Mouse (Mus musculus) 3T3-L1 (cell line): ENCODE results near the gene Ciz1.

Experiments
- DNase-seq: peaks from one replicate; pipeline ENCODE4 v3.0.0-alpha.2; 2015; ENCODE audit warnings: low read depth, low spot score

Ciz1 gene

DNA sequence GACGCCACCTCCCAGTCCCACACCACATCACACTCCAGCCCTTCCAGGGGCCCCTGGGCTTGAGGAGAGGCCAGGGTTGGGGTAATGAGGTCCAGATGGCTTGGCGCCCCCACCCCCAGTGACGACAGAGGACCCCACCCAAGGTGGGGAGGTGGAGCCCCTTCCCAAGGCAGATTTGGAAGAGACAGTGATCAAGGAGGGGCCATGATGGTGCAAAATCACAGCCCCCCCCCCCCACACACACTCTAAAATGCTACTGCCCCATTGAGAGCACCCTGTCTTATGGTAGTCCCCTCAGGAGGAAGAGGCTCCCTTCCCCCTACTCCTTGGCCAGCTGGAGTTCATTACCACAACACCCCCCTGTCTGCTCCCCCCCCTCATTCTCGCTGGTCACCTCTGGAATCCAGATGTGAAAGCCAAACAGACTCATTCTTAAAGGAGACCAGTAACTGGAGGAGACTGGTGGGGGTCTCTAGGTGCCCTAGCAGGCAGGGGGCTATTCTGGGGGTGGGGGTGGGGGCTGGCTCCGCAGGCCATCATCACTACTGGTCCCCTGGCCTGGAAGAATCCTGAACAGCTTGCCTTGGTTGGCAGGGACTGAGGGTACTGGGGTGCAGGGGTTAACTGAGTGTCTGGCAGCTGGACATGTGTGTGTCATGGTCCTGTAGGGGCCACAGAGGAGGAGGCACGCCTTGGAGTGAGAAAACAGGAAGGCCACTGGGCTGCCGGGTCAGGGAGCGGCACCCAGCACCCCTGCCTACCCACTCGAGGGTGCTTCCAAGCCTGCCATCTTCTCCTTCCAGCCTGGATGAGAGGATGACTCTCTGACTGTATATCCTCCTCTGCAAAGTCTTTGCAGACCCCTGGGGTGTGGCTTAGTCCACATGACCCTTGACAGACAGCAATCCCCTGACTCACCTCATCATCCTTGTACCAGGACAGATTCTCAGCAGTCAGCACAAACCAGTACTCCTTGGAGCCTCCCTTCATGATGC is 32.2 kb upstream of the Ciz1 start:
- DNase-seq = peak; percentile 95

DNA sequence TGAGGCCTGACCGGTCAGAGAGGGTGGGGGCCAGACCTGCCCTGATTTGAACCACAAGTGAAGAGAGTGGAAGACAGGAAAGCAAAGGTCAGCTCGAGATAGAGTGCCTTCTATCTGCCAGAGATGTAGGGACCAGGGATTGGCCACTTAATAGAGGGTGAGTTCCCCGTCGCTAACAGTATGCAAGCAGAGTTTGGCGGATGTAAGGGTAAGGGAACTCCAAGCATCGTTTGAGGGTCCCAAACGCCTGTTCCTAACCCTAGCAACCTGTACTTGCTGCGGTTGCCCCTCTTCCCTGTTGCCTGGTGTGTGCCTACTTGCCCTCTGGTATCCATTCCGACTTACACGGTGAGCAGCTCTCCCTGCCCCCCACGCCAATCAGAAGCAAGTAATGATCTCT is 31.4 kb upstream of the Ciz1 start:
- DNase-seq = no peak

DNA sequence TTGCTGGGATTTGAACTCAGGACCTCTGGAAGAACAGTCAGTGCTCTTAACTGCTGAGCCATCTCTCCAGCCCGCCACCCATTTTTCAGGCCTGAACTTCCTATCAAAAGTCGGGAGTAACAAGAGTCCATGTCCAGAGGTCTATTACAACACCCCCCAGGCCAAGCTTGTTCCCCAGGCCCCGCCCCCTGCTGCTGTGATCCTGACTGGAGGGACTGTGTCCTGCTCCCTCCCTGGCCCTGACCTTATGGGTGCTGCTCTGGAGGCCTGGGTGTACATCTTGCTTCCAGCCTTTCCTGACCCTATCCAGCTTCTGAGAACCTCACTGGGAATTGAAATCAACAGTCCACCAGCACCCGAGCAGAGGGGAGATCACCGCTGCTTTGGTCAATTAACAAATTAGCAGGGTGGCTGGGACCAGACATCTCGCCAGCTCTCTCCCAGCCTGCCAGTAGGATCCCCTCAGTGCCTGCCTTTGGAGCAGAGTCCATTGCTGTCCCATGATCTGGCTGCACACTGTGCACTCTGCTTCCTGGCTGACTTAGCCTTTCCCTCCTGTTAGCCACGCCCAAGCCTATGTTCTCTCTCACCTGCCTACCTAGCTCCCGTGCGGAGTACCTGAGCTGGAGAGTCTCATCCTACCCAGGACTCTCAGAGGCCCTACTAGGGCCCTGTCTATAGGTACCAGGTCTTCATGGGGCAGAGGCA is 30.4 kb upstream of the Ciz1 start:
- DNase-seq = no peak

- no peak for DNase-seq
These were observed 29.1 kb upstream of the Ciz1 start for GRCm38 (mm10) chr2:32322754-32323741.

DNA sequence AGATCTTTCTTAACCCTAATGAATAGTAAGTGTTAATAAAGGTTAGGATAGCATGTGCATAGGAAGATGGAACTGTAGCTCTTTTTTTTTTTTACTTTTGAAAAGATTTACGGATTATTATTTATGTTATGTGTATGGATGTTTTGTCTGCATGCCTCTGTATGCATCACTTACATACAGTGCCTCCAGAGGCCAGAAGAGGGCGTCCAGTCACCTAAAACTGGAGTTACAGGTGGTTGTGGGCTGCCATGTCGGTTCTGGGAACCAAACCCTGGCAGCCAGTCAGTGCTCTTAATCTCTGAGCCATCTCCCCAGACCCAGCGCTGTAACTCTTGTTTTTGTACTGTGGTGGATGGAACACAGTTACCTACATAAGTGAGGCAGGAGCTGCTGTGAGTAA is 27.8 kb upstream of the Ciz1 start:
- DNase-seq = no peak

- DNase-seq = peak; percentile 95
These were observed 26.8 kb upstream of the Ciz1 start for GRCm38 (mm10) chr2:32325342-32325741.

DNA sequence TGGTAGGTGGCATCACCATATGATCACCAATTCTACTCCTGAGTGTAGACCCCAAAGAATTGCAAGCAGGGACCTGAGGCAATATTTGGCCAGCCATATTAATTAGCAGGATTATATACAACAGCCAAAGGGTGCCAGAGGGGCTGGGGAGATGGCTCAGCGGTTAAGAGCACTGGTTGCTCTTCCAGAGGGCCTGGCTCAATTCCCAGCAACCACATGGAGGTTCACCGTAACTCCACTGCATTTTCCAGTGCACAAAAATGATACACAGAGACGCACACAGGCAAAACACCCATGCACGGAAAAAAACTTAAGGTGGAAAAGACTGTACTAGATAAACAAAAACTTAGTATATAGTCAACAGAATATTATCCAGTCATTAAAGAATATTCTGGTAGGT is 24.9 kb upstream of the Ciz1 start:
- no peak for DNase-seq

DNA sequence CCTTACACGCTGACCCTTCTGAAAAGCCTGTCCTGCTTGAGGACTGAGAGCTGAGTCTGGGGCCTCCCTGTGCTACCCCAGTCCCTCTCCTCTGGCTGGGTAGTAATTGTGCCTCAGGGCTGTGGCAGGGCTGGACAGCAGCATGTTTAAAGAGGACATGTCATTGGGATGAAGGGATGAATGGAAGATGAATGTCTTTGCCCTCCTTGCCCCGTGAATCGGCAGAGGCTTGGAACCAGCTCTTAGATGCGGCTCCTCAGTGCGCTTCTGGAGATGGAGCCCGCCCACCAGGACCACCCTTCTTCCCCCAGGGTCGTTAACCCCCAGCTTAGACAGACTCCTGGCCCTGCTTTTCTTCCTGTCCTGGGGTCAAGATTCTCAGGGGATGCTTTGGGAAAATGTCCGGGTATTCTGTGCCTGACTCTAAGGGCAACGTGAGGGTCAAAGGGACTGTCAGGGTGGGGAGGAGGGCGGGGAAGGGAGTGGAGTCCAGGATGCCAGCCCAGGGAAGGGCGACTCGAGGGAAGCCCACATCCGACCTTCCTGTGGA is 23.1 kb upstream of the Ciz1 start:
- no peak for DNase-seq

GRCm38 (mm10) chr2:32329531-32329930 is 22.6 kb upstream of the Ciz1 start:
- peak; percentile 81 for DNase-seq

DNA sequence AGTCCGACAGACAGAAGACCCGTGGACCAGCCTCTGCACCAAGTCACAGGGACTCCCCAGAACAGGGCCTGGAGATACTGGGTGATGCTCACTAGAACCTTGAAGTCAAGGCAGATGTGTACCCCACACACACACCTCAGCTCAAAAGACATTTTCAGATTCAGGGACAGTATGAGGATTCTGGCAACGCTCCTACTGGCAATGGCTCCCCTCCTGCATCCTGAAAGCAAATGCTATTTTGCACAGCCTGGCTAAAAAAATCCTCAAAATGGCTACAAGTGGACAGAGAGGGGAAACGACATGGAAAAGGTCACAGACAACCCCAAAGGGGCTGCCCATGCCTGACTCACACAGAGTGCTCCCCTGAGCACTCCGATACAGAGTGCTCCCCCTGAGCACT is 20.0 kb upstream of the Ciz1 start:
- no peak for DNase-seq

- DNase-seq = no peak
These were observed 16.2 kb upstream of the Ciz1 start for GRCm38 (mm10) chr2:32335888-32336287.

DNA sequence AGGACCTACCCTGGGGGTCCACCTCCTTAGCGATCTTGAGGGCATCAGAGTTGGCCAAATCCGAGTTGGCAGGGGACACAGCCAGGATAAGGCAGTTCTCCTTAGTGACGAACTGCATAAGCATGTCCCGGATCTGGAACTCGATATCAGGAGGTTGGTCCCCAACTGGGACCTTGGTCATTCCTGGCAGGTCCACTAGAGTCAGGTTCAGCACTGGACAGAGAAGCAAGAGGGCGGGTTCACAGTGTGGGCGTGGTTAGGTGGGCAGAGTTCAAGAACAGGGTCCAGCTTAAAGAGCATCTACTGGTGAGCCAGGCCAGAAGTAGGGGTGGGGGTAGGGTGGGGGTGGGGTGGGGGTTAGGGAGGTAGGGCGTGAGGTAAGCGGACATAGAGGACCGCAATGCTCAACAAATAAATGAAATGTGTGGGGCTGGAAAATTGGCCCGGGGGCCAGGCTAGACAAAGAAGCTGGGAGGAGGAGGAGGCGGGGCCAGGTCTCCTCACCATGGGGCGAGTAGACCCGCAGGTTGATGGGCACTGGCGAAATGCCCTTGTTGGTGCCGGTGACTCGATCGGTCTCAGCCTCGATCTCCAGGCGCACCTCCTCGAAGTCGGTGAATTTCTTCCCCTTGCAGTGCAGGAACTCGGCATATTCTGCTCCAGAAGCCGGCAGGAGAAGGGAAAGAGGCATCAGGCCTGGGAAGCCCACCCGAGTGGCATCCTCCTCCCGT is 12.1 kb upstream of the Ciz1 start:
- no peak for DNase-seq

DNA sequence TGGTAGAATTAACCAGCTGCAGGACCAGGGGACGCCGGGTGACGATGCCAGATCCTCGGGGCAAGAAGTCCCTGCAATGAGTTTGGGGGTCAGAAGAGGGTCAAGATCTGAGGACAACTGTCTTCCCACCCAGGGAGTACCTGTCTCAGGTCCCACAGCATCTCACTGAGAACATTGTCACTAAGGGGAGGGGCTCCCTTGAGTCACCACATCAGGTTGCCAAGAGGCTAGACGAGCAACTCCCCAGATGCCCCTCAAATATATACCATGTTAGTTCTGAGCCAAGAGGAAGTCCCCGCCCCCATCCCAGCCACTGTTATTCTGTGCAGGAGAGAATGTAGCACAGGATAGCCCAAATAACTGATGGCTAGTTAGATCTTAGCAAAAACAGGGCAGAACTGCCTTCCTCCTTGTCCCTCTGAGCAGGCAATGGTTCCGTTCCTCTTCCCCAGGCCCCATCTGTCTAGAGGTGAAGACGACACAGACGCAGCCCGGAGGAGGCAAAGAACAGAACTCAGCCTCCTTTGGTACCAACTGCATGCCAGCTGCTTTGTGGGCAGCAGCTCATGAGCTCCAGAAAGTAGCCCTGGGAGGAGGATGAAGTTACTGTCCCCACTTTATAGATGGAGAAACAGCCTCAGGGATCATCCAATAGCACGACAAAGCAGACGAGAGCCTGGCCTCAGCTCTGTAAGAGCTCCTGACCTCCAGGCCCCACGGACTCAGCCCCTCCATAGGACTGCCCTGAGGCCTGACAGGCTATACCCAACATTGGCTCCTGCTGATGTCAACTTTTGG is 11.1 kb upstream of the Ciz1 start:
- no peak for DNase-seq

GRCm38 (mm10) chr2:32341634-32341939 is 10.5 kb upstream of the Ciz1 start:
- no peak for DNase-seq

GRCm38 (mm10) chr2:32342039-32342438 is 10.1 kb upstream of the Ciz1 start:
- peak; percentile 54 for DNase-seq

DNA sequence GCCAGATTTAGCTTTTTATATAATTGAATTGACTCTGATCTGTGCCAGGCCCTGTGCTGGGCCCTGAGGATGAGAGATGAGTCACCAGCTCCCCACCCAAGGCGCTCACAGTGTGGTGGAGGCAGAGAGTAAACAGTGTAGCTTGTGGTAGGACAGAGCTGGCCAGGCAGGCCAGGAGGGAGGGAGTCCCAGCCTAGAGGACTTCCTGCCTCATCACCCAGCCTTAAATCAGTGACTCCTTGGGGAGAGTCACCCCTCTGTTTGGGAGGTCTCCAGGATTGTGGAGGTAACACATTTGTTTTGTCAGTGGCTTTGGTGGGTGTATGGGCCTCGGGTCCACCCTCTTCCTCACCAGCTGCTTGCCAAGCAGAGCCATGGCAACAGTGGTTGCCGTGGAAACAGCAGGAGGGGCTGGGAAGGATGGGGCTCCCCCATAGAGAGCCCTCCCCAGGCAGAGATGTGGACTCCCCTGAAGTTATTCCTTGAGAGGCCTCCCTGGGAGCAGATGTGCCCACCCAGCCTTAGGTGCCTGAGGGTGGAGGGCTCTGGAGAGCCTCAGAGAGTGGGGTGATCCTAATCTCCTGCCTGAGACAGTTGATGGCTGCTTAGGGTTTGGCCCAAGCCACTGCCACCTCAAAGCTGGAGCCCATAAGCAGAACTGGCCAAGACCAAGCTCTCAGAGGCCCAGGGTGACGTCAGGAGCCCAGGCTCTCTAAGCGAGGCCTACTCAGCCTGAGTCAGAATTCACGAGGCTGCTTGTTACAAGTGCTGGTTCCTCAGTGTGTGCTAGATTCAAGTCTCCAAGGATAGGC is 9.4 kb upstream of the Ciz1 start:
- peak; percentile 99 for DNase-seq

DNA sequence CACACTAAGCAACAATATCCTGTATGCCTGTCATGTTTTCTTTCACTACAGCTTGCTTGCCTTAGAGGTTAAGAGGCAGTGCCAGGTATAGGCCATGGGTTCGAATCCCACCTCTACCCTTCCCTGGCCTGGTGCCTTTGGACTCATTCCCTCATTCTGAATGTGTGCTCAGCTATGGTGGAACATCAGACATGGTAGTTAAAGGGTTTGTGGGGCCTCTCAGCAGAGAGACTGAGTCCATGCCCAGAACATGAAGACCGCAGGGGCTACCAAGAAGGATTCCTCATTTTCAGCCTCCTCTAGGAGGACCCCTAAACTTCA is 8.8 kb upstream of the Ciz1 start:
- DNase-seq = no peak

- no peak for DNase-seq
These were observed 8.1 kb upstream of the Ciz1 start for GRCm38 (mm10) chr2:32344056-32344455.

- DNase-seq = no peak
These were observed 7.4 kb upstream of the Ciz1 start for GRCm38 (mm10) chr2:32344598-32345321.
